Mouse (Mus musculus) limb, embryonic 14.5 days (tissue): ENCODE results near the gene Kank1. TPM values are rescaled to one million over a fixed set of nuclear protein-coding genes. Genes with fewer than 3 reads are reported as not detected.

Experiments
- ATAC-seq: fragments of 200-750 bp; cut with Nextera tagmentation; 2 replicates; pipeline ENCODE4 v1.8.0; 2017; ENCODE audit warnings: low read depth, moderate number of reproducible peaks, moderate TSS enrichment; ENCODE audit not compliant: low FRiP score
- DNase-seq: peaks from one replicate; pipeline ENCODE4 v3.0.0-alpha.2; 2015; ENCODE audit warnings: low spot score
- H3K27ac ChIP-seq: fragments of 300-500 bp; sonication (generic); replicated peaks from 2 replicates; pipeline ENCODE4 v1.5.1; 2014; ENCODE audit warnings: low read depth, mild to moderate bottlenecking, low read length, moderate library complexity, mixed read lengths
- H3K27me3 ChIP-seq: fragments of 300-500 bp; sonication (generic); 2 replicates; pipeline ENCODE4 v1.6.1; 2014; ENCODE audit warnings: low read length, mixed read lengths; ENCODE audit not compliant: control insufficient read depth, insufficient read depth
- H3K36me3 ChIP-seq: fragments of 300-500 bp; sonication (generic); 2 replicates; pipeline ENCODE4 v1.6.1; 2014; ENCODE audit warnings: mild to moderate bottlenecking, low read length, moderate library complexity, mixed read lengths; ENCODE audit not compliant: control insufficient read depth, insufficient read depth
- H3K4me1 ChIP-seq: fragments of 300-500 bp; sonication (generic); 2 replicates; pipeline ENCODE4 v1.6.1; 2014; ENCODE audit warnings: antibody characterized with exemption, low read length, mixed read lengths; ENCODE audit not compliant: control insufficient read depth, insufficient read depth
- H3K4me2 ChIP-seq: fragments of 300-500 bp; sonication (generic); replicated peaks from 2 replicates; pipeline ENCODE4 v1.6.1; 2014; ENCODE audit warnings: low read depth, mild to moderate bottlenecking, low read length, moderate library complexity; ENCODE audit not compliant: severe bottlenecking
- H3K4me3 ChIP-seq: fragments of 300-500 bp; sonication (generic); replicated peaks from 2 replicates; pipeline ENCODE4 v1.5.1; 2014; ENCODE audit warnings: low read length
- H3K9ac ChIP-seq: fragments of 300-500 bp; sonication (generic); 2 replicates; pipeline ENCODE4 v1.6.1; 2014; ENCODE audit warnings: mild to moderate bottlenecking, low read depth, low read length, moderate library complexity; ENCODE audit not compliant: severe bottlenecking
- H3K9me3 ChIP-seq: fragments of 300-500 bp; sonication (generic); 2 replicates; pipeline ENCODE4 v1.6.1; 2016; ENCODE audit warnings: low read length; ENCODE audit not compliant: control insufficient read depth
- POLR2A ChIP-seq: fragments of 200-500 bp; IDR thresholded peaks from 2 replicates; pipeline ENCODE4 v1.8.0; 2012; ENCODE audit warnings: inconsistent platforms, mild to moderate bottlenecking, moderate library complexity, borderline replicate concordance; ENCODE audit not compliant: insufficient read depth, insufficient read length; ENCODE audit errors: extremely low read depth
- WGBS: fragments of 180-500 bp; shearing (Covaris S2); extraction: QIAGEN DNeasy Blood & Tissue Kit; methylation state at CpG from one replicate; pipeline ENCODE4 v1.1.7; 2014; 5-methylcytosine and 5-hydroxymethylcytosine counted together
- polyA plus RNA-seq, 2 experiments: library from polyadenylated mRNA; depleted of rRNA in 1 of 2; stranded (reverse) in 1 of 2; unstranded in 1 of 2; fragments of >200 nt; fragmentation: Nextera tagmentation in 1 of 2; extraction: Ambion mirVana in 1 of 2; gene quantifications; 2 replicates each; pipeline versions ENCODE4 v1.2.1 to v1.2.3; 2012 to 2014

Gene Kank1
- polyA plus RNA-seq, 2 experiments = 26.0 to 38.2 TPM

DNA sequence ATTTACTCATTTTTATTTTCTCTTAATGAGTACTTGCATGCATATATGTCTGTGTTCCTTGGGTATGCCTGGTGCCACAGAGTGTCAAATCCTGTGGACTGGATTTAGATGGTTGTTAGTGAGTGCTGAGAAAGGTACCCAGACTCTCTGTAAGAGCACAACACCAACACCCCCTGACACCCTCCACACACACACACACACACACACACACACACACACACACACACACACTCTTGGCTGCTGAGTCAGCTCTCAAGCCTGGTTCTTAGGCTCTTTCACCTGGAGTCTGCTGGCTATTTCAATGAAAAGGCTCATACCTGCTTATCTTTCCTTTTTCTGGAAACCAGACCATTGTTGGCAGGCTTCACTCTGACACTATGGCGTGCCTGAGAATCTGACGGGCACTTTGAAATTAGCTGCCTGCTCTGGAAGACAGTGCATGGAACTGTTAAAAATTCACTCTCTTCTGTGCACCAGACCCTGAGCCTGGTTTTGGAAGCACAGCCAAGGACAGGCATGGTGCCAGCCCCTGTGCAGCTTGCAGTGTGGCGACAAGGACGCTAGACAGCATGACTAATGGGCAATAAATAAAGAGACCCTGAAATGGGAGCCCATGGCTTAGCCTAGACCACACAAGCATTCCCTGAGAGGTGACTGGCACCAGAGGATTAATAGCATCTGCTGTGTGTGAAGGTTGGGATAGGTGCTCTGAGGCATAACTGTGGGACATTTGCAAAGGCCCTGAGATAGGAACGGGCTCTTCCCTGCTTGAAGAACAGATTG lies 49.2 kb downstream of the Kank1 start:
- TF ChIP-seq POLR2A = no peak
- Histone ChIP-seq H3K27me3 (no peaks in the 10 kb centered on the region), H3K9ac (no peak overlapping the region), H3K4me2 (no peak overlapping the region), H3K4me3 (no peak overlapping the region), H3K4me1 (no peaks in the 10 kb centered on the region; the same call in 1 of the 2 replicates), H3K9me3 (no peaks in the 10 kb centered on the region), H3K27ac (no peak overlapping the region), H3K36me3 (no peaks in the 10 kb centered on the region)
- ATAC-seq = no peak
- peak; percentile 60 for DNase-seq
- 30% methylated on average over 5 of the region's 5 CpGs for WGBS

DNA sequence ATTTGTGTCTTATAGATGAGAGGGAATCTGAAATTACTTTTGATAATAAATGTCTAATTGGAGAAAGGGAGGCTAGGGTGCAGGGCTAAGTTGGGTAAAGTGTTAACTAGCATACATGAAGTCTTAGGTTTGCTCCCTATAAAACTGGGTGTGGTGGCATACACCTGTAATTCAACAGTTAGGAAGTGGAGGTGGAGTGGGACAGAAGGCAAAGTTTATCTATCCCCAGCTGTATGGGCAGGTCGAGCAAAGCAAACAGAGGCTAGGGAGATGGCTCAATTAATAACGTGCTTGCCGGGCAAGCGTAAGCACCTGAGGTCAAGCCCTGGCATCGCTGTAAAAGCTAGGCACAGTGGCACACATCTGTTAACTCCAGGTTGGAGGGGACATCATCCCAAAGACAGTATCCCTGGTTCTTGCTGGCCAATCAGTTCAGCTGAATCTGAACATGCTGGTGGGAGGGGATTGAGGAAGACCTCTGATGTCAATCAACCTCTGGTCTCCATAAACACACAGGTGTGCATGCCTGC lies 54.3 kb downstream of the Kank1 start:
- Histone ChIP-seq H3K9ac (no peak overlapping the region), H3K36me3 (no peaks in the 10 kb centered on the region), H3K27ac (no peak overlapping the region), H3K4me3 (no peak overlapping the region), H3K9me3 (no peaks in the 10 kb centered on the region), H3K27me3 (no peaks in the 10 kb centered on the region), H3K4me1 (no peaks in the 10 kb centered on the region), H3K4me2 (no peak overlapping the region)
- WGBS = 81% methylated on average over 5 of the region's 5 CpGs
- DNase-seq = no peak
- ATAC-seq = no peak
- no peak for TF ChIP-seq POLR2A

DNA sequence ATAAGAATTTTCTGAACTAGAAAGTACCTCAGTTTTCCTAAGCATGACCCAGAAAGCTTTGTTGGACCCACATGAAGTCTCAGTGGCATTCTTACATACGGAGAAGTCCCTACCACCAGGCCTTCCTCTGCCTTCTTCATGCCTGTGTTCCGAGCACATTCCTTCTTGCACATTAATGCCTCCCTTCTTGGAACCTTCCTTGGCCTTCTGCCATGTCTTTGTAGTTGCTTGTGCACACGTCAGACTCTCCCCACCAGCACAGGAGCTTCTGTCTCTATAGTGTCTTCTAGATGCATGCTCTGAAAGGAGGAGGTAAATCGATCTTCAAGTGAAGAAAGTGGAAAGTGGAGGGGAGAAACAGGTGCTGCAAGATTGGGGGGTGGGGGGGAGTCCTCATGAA lies 58.4 kb downstream of the Kank1 start:
- Histone ChIP-seq H3K9ac (no peak overlapping the region), H3K4me1 (no peaks in the 10 kb centered on the region), H3K27ac (no peak overlapping the region), H3K27me3 (no peaks in the 10 kb centered on the region), H3K4me3 (no peak overlapping the region), H3K36me3 (no peaks in the 10 kb centered on the region), H3K4me2 (no peak overlapping the region), H3K9me3 (no peaks in the 10 kb centered on the region)
- WGBS = 61% methylated on average over 4 of the region's 4 CpGs
- TF ChIP-seq POLR2A = no peak
- ATAC-seq (no peak), DNase-seq (peak; percentile 47)

DNA sequence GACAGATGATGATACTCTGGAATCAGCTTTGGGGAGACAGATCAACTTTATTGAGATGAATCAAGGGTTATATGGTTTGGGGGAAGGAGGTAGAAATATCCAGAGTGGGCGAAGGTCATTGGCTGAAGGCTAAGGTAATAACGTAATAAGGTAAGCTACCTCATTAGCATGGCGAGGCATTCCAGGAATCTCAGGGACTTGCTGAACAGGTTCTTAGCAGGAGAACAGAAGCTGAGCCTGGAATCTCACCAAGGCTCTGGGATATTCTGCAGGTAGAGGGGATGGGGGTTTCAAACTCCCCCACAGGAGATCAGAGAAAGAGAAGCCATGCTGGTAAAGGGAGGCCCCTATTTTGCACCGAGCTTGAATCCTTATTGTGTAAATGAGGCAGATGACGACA lies 60.5 kb downstream of the Kank1 start:
- no peak overlapping the region for H3K4me2 ChIP-seq
- no peak overlapping the region for H3K4me3 ChIP-seq
- no peak for TF ChIP-seq POLR2A
- no peak overlapping the region for H3K27ac ChIP-seq
- ATAC-seq (no peak), DNase-seq (no peak)
- H3K27me3 ChIP-seq = no peaks in the 10 kb centered on the region
- no peaks in the 10 kb centered on the region for H3K9me3 ChIP-seq
- H3K4me1 ChIP-seq = peaks cover 3% of the 10 kb centered on the region; the same call in 1 of the 2 replicates
- no peak overlapping the region for H3K9ac ChIP-seq
- WGBS = 65% methylated on average over 5 of the region's 5 CpGs
- no peaks in the 10 kb centered on the region for H3K36me3 ChIP-seq

DNA sequence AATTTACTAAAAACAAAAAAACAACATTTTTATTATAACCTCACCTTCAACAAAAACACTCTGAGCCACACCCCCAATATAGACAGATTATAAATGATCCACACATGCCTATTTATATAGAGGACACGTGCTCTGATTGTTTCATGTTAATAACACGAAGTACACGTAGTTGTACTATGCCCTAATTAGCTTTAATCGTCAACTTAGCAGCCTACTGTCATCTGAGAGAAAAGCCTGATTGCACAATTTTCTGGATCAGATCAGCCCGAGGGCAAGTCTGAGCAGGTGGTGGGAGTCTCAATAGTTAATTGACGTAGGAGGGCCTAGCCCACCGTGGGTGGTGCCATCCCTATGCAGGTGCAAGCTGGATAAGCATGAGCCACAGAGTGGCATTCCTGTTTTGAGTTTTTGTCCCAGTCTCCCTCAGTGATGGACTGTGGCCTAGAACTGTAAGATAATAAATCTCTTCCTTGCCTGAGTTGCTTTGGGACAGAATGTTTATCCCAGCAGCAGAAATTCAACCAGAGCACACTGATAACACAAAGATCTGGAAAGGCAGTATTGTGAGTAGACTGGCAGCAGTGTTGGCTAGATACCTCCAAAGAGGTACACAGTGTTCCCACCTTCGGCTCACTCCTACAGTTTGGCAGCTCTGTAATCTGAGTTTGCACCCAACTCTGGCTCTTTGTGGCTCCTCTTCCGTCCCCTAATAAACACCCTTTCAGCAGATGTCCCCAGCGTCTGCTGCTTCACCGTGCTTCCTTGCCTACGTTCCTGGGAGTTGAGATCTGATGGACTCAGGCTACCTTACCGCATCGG lies 63.3 kb downstream of the Kank1 start:
- Histone ChIP-seq H3K27me3 (no peaks in the 10 kb centered on the region), H3K9me3 (no peaks in the 10 kb centered on the region), H3K4me2 (no peak overlapping the region), H3K9ac (no peak overlapping the region), H3K36me3 (no peaks in the 10 kb centered on the region), H3K4me1 (peaks cover 3% of the 10 kb centered on the region; the same call in 1 of the 2 replicates), H3K4me3 (no peak overlapping the region), H3K27ac (no peak overlapping the region)
- DNase-seq (no peak), ATAC-seq (no peak)
- TF ChIP-seq POLR2A = no peak
- 80% methylated on average over 14 of the region's 14 CpGs for WGBS
